Mouse (Mus musculus): ENCODE measurements around the gene Upk2.

- TF ChIP-seq CTCF (conservative IDR thresholded peaks at IDR 0.05; ENCODE audit: low read length) (peak; percentile 64), NANOG (IDR thresholded peaks at IDR 0.05; ENCODE audit: borderline replicate concordance, low read length) (no peak)
Measured at GRCm38 (mm10) chr9:44479628-44480428, 25.1 kb upstream of the Upk2 start.
